Mouse (Mus musculus) liver, embryonic 11.5 days (tissue): ENCODE data around the gene Sertad1. TPM values are rescaled to one million over a fixed set of nuclear protein-coding genes. Genes with fewer than 3 reads are reported as not detected.

ENCODE experiments used
- ATAC-seq: fragments of 200-750 bp; cut with Nextera tagmentation; replicated peaks from 2 replicates; pipeline ENCODE4 v1.8.0; 2017; ENCODE audit warnings: moderate number of reproducible peaks, mild to moderate bottlenecking, moderate TSS enrichment, moderate library complexity; ENCODE audit not compliant: low FRiP score
- DNase-seq: peaks from one replicate; pipeline ENCODE4 v3.0.0-alpha.2; 2017; ENCODE audit warnings: low spot score
- H3K27ac ChIP-seq: fragments of 300-500 bp; sonication (generic); 2 replicates; pipeline ENCODE4 v1.5.1; 2014; ENCODE audit warnings: mild to moderate bottlenecking, low read depth, low read length, control low read depth
- H3K27me3 ChIP-seq: fragments of 300-500 bp; sonication (generic); replicated peaks from 2 replicates; pipeline ENCODE4 v1.6.1; 2014; ENCODE audit warnings: low read length, mixed read lengths; ENCODE audit not compliant: control insufficient read depth, insufficient read depth
- H3K36me3 ChIP-seq: fragments of 300-500 bp; sonication (generic); 2 replicates; pipeline ENCODE4 v1.6.1; 2014; ENCODE audit warnings: mild to moderate bottlenecking, low read length, moderate library complexity, mixed read lengths; ENCODE audit not compliant: control insufficient read depth, insufficient read depth
- H3K4me1 ChIP-seq: fragments of 300-500 bp; sonication (generic); replicated peaks from 2 replicates; pipeline ENCODE4 v1.6.1; 2014; ENCODE audit warnings: low read length, mixed read lengths; ENCODE audit not compliant: control insufficient read depth, insufficient read depth
- H3K4me2 ChIP-seq: fragments of 300-500 bp; sonication (generic); 2 replicates; pipeline ENCODE4 v1.6.1; 2014; ENCODE audit warnings: mild to moderate bottlenecking, control low read depth, moderate library complexity
- H3K4me3 ChIP-seq: fragments of 300-500 bp; sonication (generic); 2 replicates; pipeline ENCODE4 v1.5.1; 2014; ENCODE audit warnings: low read depth, low read length, control low read depth
- H3K9ac ChIP-seq: fragments of 300-500 bp; sonication (generic); 2 replicates; pipeline ENCODE4 v1.6.1; 2014; ENCODE audit warnings: low read depth, low read length, control low read depth
- H3K9me3 ChIP-seq: fragments of 300-500 bp; sonication (generic); 2 replicates; pipeline ENCODE4 v1.6.1; 2016; ENCODE audit warnings: low read length, inconsistent platforms, mixed read lengths; ENCODE audit not compliant: control insufficient read depth
- WGBS: fragments of 180-500 bp; shearing (Covaris S2); extraction: QIAGEN DNeasy Blood & Tissue Kit; methylation state at CpG from one replicate; pipeline ENCODE4 v1.1.7; 2014; 5-methylcytosine and 5-hydroxymethylcytosine counted together
- polyA plus RNA-seq: library from polyadenylated mRNA; unstranded; fragments of >200 nt; fragmentation: Nextera tagmentation; extraction: Ambion mirVana; gene quantifications from 2 replicates; pipeline ENCODE4 v1.2.1, GENCODE M21; 2014

Gene Sertad1
- polyA plus RNA-seq, 1 experiment from 2014 or later = 24.3 TPM

DNA sequence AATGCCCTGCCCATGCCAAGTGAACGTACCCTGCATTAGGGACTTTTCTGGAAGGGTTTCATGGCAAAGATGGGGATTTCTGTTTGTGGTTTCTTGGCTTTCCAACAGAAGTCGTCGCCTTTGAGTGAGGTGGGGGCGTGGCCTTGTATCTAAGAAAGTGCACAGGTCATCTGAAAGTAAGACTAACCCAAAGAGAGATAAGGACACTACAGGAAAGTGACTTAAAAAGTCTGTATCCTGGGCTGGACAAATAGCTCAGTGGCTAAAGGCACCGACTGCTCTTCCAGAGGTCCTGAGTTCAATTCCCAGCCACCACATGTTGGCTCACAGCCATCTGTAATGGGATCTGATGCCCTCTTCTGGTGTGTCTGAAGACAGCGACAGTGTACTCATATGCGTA lies 8.1 kb upstream of the Sertad1 start:
- Histone ChIP-seq H3K4me1 (peaks cover 42% of the 10 kb centered on the region), H3K4me3 (no peak overlapping the region), H3K36me3 (peaks cover 13% of the 10 kb centered on the region), H3K9ac (no peak overlapping the region; the same call in 1 of the 2 replicates), H3K27ac (peak overlapping the region; percentile 41), H3K27me3 (no peaks in the 10 kb centered on the region), H3K9me3 (no peaks in the 10 kb centered on the region), H3K4me2 (0 out of 2 replicates have a peak overlapping the region, but pooled peaks have one; percentile 18)
- no peak for ATAC-seq
- 59% methylated on average over 7 of the region's 7 CpGs for WGBS
- no peak for DNase-seq

DNA sequence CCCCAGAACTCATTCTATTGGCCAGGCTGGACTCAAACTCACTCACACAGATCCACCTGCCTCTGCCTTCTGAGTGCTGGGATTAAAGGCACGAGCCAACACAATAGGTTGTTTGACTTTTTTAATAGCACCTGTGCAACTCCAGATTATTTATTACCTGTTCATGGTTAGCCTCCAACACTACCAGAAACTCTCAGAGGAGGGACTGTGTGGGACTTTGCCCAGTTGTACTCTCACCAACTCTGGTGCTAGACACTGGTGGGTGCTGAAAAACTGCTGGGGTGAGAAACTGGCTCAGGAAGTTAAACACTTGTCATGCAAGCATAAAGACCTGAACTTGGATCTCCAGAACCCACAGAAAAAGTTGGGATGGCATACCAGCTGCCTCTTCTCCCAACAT lies 7.0 kb upstream of the Sertad1 start:
- Histone ChIP-seq H3K4me3 (no peak overlapping the region; the same call in 1 of the 2 replicates), H3K36me3 (peaks cover 13% of the 10 kb centered on the region), H3K27me3 (no peaks in the 10 kb centered on the region), H3K9me3 (no peaks in the 10 kb centered on the region), H3K4me2 (peak overlapping the region; percentile 43), H3K9ac (no peak overlapping the region), H3K27ac (peak overlapping the region; percentile 89; the same call in 1 of the 2 replicates), H3K4me1 (peaks cover 42% of the 10 kb centered on the region)
- 83% methylated on average over 1 of the region's 1 CpGs for WGBS
- DNase-seq (no peak), ATAC-seq (no peak)

DNA sequence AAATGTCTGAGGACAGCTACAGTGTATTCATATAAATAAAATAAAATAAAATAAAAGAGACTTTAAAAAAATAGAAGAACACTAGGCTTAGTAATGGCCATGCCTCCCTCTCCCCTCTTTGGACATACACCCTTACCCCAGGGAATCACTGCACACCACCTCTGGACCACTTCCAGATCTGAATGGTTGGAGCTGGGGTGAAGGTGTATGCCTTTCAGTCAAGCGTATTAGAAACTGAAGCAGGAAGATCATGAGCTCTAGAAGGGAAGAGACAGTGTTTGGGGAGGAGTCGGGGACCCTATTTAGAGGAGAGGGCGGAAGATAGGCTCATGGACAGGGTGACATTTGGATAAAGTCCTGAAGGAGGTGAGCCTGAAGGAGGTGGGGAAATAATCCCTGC lies 6.2 kb upstream of the Sertad1 start:
- ATAC-seq (no peak), DNase-seq (no peak)
- peak overlapping the region; percentile 55 for H3K9ac ChIP-seq
- peak overlapping the region; percentile 89 for H3K27ac ChIP-seq
- peak overlapping the region; percentile 77 for H3K4me2 ChIP-seq
- peak overlapping the region; percentile 26 for H3K4me3 ChIP-seq
- peaks cover 13% of the 10 kb centered on the region for H3K36me3 ChIP-seq
- no peaks in the 10 kb centered on the region for H3K27me3 ChIP-seq
- 70% methylated on average over 3 of the region's 3 CpGs for WGBS
- H3K9me3 ChIP-seq = no peaks in the 10 kb centered on the region
- H3K4me1 ChIP-seq = peaks cover 37% of the 10 kb centered on the region

- ATAC-seq = no peak
- H3K9me3 ChIP-seq = no peaks in the 10 kb centered on the region
- H3K27me3 ChIP-seq = no peaks in the 10 kb centered on the region
- peak overlapping the region; percentile 26 for H3K4me3 ChIP-seq
- H3K36me3 ChIP-seq = peaks cover 11% of the 10 kb centered on the region
- peak; percentile 91 for DNase-seq
- peak overlapping the region; percentile 89 for H3K27ac ChIP-seq
- H3K4me1 ChIP-seq = peaks cover 35% of the 10 kb centered on the region
- WGBS = 15% methylated on average over 11 of the region's 11 CpGs
- peak overlapping the region; percentile 77 for H3K4me2 ChIP-seq
- H3K9ac ChIP-seq = peak overlapping the region; percentile 55
Measured at GRCm38 (mm10) chr7:27480927-27481626, 5.6 kb upstream of the Sertad1 start.

DNA sequence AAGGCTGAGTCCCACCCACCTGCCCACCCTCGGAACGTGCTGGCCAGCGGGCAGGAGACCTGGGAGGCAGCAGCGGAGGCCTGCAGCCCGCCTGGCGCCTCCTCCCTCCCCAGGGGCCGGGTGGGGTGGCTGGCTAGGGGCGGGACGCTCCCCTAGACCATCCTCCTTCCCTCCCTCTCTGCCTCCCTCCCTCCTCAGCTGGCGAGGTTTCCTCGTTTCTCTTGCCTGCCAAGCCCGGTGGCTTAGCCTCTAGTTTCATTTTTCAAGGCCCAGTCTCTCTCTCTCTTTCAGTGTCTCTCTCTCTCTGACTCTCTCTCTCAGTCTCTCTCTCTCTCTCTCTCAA lies 5.1 kb upstream of the Sertad1 start:
- WGBS = 0% methylated on average over 12 of the region's 12 CpGs
- H3K4me1 ChIP-seq = peaks cover 33% of the 10 kb centered on the region

GRCm38 (mm10) chr7:27483860-27484259 lies 2.9 kb upstream of the Sertad1 start:
- Histone ChIP-seq H3K27me3 (no peaks in the 10 kb centered on the region), H3K9ac (no peak overlapping the region), H3K36me3 (no peaks in the 10 kb centered on the region), H3K4me3 (no peak overlapping the region), H3K4me2 (no peak overlapping the region), H3K27ac (no peak overlapping the region), H3K9me3 (no peaks in the 10 kb centered on the region), H3K4me1 (peaks cover 34% of the 10 kb centered on the region)
- DNase-seq (no peak), ATAC-seq (no peak)
- WGBS = 82% methylated on average over 4 of the region's 4 CpGs

More for the DNA sequence above, 5.1 kb upstream of the Sertad1 start:
- peaks cover 6% of the 10 kb centered on the region for H3K36me3 ChIP-seq
- no peak for DNase-seq
- H3K9me3 ChIP-seq = no peaks in the 10 kb centered on the region
- no peaks in the 10 kb centered on the region for H3K27me3 ChIP-seq
- H3K4me3 ChIP-seq = peak overlapping the region; percentile 26
- peak overlapping the region; percentile 89 for H3K27ac ChIP-seq
- peak overlapping the region; percentile 77 for H3K4me2 ChIP-seq
- ATAC-seq = peak; percentile 95
- peak overlapping the region; percentile 55 for H3K9ac ChIP-seq

DNA sequence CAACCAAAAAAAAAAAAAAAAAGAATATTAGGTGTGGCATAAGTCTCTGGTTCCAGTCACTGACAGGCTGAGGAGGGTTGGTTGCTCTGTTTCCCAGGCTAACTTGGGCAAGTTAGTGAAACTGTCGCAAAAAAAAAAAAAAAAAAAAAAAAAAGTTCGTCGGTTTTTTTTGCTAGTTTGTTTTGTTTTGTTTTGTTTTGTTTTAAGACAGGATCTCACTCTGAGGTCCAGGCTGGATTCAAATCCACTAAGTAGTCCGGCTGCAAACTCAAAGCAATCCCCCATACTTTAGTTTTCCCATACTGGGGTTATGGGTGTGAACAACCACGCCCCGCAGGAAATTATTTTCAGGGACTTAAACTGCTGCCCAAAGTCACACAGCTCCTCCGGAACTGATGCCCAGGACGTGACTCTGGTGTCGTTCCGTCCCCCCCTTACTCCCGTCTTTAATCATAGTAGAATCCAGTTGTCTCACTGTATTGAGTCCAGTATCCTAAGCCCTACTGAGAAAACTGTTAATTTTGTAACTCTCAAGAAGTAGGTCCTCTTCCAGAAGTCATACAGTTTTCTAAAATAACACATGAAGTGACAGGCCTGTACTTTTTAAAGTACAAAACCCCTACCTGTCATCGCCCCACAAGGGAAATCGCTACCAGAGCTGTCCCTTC lies 474 bp upstream of the Sertad1 start:
- ATAC-seq (no peak), DNase-seq (no peak)
- Histone ChIP-seq H3K4me1 (peaks cover 41% of the 10 kb centered on the region), H3K4me2 (peak overlapping the region; percentile 94), H3K27ac (peak overlapping the region; percentile 97), H3K27me3 (no peaks in the 10 kb centered on the region), H3K36me3 (peaks cover 8% of the 10 kb centered on the region; the same call in 1 of the 2 replicates), H3K9me3 (no peaks in the 10 kb centered on the region), H3K4me3 (peak overlapping the region; percentile 84), H3K9ac (peak overlapping the region; percentile 86)
- 3% methylated on average over 13 of the region's 13 CpGs for WGBS

DNA sequence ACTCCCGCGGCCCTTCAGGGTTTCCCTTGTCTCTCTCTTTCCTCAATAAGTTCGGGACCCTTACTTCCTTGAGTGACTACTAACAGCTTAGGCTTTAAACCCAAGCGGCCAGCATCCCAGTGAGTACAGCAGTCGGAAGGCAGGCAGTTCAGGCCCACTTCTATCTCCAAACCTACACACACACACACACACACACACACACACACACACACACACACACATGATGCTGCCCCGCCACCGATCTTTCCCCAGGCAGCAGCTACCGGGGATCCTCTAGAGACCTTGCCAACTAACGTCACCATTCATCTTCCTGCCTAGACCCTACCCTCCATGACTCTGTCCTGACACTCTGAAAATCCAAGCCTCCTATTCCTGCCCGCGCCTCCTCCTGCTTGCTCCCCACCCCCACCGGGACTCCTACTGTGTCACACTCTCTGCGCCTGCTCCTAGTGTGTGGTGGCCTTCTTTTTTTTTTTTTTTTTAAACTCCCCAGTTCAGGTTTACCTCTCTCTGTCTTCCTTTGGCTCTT lies 1.1 kb downstream of the Sertad1 start:
- Histone ChIP-seq H3K36me3 (peaks cover 8% of the 10 kb centered on the region; the same call in 1 of the 2 replicates), H3K27ac (peak overlapping the region; percentile 97), H3K9me3 (no peaks in the 10 kb centered on the region), H3K4me3 (peak overlapping the region; percentile 84), H3K4me1 (peaks cover 40% of the 10 kb centered on the region), H3K4me2 (peak overlapping the region; percentile 94), H3K27me3 (no peaks in the 10 kb centered on the region), H3K9ac (peak overlapping the region; percentile 86)
- WGBS = under 1% methylated on average over 13 of the region's 13 CpGs
- ATAC-seq = no peak
- DNase-seq = no peak
